Mouse (Mus musculus) cerebellum, adult 9-11 months (tissue): ENCODE data around the gene Stip1.
"Not testable (repeated sequence)": the region's sequence is repeated elsewhere in the genome, so short reads cannot be mapped to it uniquely, and the experiment has no call there.

ENCODE experiments used
- DNase-seq: peaks from one replicate; pipeline ENCODE4 v3.0.0; 2022

Stip1 gene

DNA sequence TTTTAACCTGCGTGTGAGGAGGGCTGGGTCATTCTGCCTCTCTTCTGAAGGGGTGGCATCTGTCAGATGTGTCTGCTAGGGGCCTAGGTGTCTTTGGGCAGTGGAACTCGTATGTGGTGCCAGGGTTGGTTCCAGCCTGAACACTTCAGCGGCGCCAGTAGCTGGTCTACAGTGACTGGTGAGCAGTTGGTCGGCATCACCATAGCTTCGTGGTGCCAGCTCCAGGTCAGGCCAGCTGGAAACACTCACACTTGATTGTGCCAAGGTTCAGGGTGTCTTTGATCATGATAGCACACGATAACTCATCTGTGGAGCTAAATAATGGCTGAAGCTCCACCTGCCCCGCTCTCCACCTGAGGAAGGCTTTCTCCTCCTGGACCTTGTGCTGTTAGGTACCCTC is 23.1 kb upstream of the Stip1 start:
- no peak for DNase-seq

DNA sequence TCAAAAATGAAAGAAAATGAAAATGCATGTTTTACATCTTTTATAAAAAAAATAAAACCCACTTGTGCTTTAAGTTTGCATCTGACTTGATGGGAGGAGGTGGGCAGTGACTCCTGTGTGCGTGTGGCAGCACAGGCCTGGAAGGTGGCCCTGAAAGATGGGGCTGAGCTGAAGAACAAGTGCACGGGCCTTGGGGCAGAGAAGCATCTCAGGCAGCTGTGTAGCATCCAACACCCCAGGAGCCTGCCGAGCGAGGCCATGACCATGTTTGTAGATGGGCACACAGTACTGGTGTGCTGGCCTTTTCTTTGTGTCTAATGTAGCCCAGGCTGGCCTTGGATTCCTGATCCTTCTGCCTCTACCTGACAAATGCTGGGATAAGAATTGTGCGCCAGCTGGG is 22.3 kb upstream of the Stip1 start:
- no peak for DNase-seq

DNA sequence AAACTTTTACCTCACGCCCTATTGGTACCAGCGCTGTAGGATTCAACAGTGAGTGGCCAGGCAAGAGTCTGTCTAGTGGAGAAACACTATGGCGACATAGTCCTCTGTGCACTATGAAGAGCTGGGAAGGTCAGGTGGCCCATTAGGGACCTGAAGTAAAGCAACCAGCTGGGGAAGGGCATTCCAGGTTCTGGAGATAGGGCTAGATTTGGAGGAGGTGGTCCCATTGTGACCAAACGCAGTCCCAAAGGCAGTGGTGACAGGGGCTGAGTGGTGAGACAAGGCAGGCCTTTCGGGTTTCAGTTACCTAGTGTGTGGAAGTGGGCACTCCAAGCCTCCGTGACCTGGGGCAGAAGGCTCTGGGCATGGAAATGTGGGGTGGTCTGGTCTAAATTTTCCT is 18.8 kb upstream of the Stip1 start:
- DNase-seq: no peak

DNA sequence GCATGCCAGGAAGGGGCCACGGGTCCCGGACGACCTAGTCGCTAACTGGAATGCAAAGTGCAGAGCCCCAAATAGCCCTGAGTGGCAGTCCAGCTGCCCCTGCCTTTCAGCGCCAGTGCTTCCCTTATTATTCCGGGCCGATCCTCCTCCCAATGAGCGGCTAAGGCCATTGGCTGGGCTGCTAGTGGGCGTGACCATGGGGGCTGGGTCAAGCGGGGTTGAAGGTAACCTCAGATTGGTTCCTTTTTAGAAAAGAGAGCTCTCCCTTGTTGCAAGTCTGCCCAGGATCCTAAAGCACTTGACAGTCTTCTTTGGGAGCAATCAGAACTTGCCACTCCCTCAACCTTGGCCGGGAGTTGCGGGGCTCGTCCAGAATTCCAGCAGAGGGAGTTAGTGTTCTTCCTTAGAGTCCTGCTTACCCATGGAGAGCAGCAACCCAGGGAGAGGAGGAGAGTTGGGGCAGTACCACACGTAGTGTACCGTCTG is 18.0 kb upstream of the Stip1 start:
- peak; percentile 87 for DNase-seq

GRCm38 (mm10) chr19:7057126-7057721 is 17.5 kb upstream of the Stip1 start:
- DNase-seq: peak; percentile 80

GRCm38 (mm10) chr19:7056248-7057087 is 16.7 kb upstream of the Stip1 start, which contains the start of gene Macrod1:
Gene Macrod1, plus strand, starts transcription at chr19:7056810.
- peak; percentile 84 for DNase-seq

DNA sequence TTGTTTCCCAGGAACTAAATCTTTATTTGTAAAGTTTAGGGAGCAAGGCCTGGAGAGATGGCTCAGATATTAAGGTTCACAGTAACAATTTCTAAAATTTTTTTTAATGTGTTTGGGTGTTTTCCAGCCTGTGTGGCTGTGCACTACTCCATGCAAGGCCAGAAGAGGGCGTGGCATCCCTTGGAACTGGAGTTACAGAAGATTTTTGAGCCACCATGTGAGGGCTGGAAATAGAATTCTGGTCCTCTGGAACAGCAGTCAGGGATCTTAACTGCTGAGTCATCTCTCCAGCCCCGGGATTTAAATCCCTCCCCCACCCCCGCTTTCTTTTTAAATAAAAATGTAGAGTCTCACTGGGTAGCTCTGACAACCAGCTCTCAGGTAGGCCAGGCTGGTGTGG is 15.4 kb upstream of the Stip1 start:
- DNase-seq: no peak

DNA sequence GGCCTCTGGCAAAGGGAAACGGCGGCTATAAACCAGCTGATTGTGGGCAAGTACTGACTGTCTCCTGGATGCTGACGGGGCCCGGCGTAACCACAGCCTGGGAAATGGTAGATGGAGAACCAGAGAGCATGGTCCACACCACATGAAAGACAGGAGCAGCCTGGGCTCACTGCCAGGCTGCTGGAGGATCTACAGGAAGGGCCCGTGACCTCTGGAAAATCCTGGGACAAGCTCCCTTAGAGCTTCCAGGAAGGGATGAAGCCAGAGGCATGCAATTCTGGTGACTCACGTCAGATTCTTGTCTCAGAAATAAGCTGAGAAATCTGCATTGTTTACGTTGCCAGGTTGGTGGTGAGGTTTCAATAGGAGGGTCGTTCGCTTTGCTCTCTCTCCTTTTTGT is 15.0 kb upstream of the Stip1 start:
- no peak for DNase-seq

DNA sequence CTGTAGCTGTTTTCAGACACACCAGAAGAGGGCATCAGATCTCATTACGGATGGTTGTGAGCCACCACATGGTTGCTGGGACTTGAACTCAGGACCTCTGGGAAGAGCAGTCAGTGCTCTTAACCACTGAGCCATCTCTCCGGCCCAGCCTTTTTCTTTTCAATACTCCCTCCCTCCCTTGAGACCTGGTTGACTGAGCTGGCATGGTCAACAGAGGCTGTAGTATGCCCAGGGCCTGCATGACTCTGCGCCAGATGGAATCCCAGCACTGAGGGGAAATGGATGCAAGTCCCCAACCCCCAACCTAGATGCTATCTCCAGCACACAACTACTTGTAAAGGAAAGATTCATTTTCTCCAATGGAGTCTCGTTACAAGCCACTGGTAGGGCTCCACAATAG is 13.6 kb upstream of the Stip1 start:
- not testable (repeated sequence) for DNase-seq

- no peak for DNase-seq
Measured at GRCm38 (mm10) chr19:7044706-7045105, 4.9 kb upstream of the Stip1 start.

DNA sequence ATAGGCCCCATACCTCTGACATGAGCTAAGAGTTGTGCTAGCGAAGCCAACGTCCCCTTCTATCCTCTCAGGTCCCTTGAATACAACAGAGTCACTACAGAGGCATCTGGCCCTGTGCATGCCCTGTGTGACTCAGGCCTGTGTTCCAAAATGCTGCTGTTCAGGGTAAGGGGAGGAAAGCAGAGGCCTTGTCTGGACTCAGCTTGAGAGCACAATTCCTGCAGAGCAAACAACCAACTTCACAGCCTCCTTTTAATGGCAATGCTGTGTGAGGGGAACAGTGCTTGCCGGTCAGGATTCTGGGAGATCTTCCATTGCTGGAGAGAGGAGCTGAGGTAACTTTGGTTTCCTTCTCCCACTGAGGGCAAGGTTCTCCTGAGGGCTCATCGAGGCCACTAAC is 4.5 kb upstream of the Stip1 start:
- no peak for DNase-seq

- peak; percentile 55 for DNase-seq
Measured at GRCm38 (mm10) chr19:7041171-7041570, 1.4 kb upstream of the Stip1 start.

GRCm38 (mm10) chr19:7040637-7041130 is 917 bp upstream of the Stip1 start:
- DNase-seq: no peak

DNA sequence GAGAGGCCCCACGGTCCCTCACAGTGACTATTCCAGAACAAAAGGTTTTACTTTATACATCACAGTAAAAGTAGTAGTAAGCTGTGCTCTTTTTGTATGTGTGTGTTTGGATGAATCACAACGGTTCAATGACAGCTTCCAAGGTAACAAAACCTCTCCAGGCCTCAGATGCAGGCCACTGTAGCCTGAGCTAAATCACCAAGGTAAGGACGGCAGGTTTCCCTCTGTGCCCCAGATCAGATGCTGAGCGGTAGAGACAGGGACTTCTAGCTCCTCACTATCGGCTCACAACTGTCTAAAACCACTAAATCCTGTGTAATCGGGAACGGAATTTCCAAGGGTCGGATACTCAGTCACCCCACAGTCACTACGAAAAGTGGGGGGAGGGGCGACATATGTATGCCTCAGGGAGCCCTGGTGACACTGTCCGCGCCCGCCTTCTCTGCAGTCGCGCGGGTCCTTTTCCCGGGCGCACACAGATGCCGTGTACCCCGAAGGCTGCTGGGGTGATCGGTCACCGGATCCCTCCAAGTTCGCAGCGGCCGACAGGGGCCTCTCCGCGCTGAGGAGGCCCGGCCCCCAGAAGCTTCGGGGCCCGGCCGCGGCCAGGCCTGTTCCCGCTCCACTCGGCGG is 563 bp downstream of the Stip1 start:
- DNase-seq: peak; percentile 78

GRCm38 (mm10) chr19:7034006-7034405 is 5.8 kb downstream of the Stip1 start:
- no peak for DNase-seq

DNA sequence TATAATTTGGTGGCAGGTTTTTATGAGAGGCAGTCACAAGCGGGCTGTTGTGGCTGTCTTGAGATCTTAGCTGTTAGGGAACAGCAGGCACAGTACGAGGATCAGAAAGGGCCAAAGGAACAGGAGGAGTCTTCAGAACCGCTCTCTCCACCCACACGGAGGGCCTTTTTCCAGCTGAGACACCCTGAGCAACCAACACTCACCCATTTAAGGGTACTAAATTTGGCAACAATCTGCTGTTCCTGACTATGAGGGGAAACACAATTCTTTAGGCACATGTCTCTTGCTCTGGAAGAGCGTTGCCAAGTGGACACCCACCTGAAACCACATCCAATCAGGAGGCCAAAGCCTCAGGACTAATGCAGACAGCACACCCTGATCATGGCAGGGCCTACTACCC is 10.2 kb downstream of the Stip1 start:
- no peak for DNase-seq

DNA sequence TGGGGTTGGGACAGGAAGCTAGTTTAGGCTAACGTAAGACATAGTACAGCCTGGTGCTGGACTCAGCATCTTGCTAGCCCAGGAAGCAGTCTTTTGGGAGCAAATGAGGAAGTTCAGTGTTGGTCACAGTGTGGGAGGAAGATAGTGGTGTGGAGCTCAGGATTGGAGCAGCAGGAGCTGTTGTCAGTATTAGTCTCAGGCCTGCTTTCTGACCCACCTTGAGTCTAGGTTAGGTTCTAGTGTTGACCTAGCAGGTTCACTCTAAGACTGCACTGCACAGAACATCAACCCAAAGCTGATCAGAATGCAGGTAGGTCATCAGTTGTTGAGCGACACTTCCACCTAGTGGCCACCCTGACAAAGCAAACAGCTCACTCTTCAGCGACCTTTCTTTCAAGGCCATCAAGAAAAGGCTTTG is 19.5 kb downstream of the Stip1 start:
- DNase-seq: peak; percentile 58

- DNase-seq: no peak
Measured at GRCm38 (mm10) chr19:7019191-7019590, 20.6 kb downstream of the Stip1 start, which contains the start of gene Fermt3. Gene Fermt3, minus strand, starts transcription at chr19:7019469.

DNA sequence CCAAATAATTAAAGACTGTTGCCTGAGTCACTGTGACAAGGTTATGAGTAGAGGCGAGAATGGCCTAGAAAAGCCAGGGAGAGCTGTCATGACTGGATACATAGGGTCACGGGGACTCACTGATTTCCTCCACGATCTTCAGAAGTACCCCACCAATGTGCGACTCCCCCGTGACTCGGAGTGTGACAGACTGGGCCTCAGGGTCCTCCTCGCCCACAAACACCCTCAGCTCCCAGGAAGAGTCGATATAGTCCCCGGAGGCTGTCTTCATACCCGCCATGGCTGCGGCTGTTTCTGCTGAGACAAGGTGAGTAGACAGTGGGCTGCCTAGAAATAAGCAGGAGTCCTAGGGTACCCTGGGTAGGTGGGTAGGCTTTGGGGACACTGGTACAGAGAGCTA is 21.2 kb downstream of the Stip1 start:
- no peak for DNase-seq

- DNase-seq: no peak
Measured at GRCm38 (mm10) chr19:7017541-7018457, 22.0 kb downstream of the Stip1 start.

DNA sequence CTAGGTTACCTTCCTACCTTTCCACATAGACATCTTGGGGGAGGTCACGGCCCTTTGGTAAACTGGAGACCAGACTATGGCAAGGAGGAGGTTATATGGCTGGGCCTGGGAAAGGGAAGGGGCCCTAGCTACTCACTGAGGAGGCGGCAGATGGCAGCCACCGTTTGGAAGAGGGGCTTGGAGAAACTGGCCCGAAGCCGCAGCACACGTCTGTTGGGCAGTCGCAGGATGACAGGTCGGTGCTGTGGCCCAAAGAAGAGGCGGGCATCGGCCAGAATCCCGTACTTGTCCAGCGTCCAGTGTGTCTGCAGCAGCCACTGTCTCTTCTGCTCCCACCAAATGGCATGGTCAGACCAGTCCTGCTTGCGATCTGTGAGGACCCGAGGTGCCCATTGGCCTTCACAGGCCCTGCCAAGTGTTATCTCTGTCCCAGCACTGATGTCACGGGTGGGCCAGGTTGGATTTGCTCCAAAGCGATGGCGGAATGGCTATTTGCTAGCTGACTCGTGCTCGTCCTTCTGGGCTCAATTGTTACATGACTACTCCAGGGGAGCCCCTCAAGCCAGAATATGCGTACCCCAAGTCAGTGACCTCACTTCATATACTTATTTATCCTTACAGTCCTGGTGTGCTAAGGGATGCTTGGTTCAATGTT is 25.2 kb downstream of the Stip1 start:
- no peak for DNase-seq

DNA sequence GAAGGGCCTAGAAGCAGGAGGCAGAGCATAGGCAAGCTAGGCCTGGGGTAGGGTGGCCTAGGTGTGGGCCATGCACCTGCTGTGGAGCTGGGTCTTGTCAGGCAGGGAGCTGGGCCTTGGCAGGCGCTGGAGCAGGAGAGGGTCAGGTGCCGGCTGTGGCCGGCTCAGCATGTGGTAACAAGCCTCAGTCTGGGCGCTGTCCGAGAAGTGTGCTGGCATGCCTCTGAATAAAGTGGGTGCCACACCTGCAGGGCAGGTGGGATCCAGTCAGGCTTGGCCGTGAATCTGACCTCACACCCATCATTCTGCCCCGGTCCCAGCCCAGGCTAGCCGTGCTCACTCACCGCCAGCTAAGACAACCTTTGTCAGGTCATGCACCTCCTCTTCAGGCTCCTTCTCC is 25.8 kb downstream of the Stip1 start:
- no peak for DNase-seq
